Mouse (Mus musculus) forebrain, postnatal 0 days (tissue): ENCODE measurements around the gene Lbhd1. TPM values are rescaled to one million over a fixed set of nuclear protein-coding genes. Genes with fewer than 3 reads are reported as not detected.
"Not testable (repeated sequence)": the region's sequence is repeated elsewhere in the genome, so short reads cannot be mapped to it uniquely, and the experiment has no call there.

Experiments used
- ATAC-seq: fragments of 200-750 bp; cut with Nextera tagmentation; 2 replicates; pipeline ENCODE4 v1.8.0; 2017; ENCODE audit warnings: mild to moderate bottlenecking, moderate library complexity
- DNase-seq: peaks from one replicate; pipeline ENCODE4 v3.0.0-alpha.2; 2015
- H3K27ac ChIP-seq: fragments of 300-500 bp; sonication (generic); 2 replicates; pipeline ENCODE4 v1.5.1; 2014; ENCODE audit warnings: low read depth, mild to moderate bottlenecking, antibody characterized with exemption, low read length, moderate library complexity, mixed read lengths
- H3K27me3 ChIP-seq: fragments of 300-500 bp; sonication (generic); 2 replicates; pipeline ENCODE4 v1.6.1; 2014; ENCODE audit warnings: mild to moderate bottlenecking, low read length, mixed read lengths; ENCODE audit not compliant: insufficient read depth
- H3K36me3 ChIP-seq: fragments of 300-500 bp; sonication (generic); 2 replicates; pipeline ENCODE4 v1.6.1; 2014; ENCODE audit warnings: mild to moderate bottlenecking, moderate library complexity; ENCODE audit not compliant: insufficient read depth
- H3K4me1 ChIP-seq: fragments of 300-500 bp; sonication (generic); 2 replicates; pipeline ENCODE4 v1.6.1; 2014; ENCODE audit warnings: antibody characterized with exemption; ENCODE audit not compliant: insufficient read depth
- H3K4me2 ChIP-seq: fragments of 300-500 bp; sonication (generic); 2 replicates; pipeline ENCODE4 v1.6.1; 2014; ENCODE audit warnings: low read depth, mild to moderate bottlenecking, moderate library complexity
- H3K4me3 ChIP-seq: fragments of 300-500 bp; sonication (generic); 2 replicates; pipeline ENCODE4 v1.5.1; 2014; ENCODE audit warnings: low read depth, low read length, mixed read lengths
- H3K9ac ChIP-seq: fragments of 300-500 bp; sonication (generic); 2 replicates; pipeline ENCODE4 v1.6.1; 2014; ENCODE audit warnings: mild to moderate bottlenecking
- H3K9me3 ChIP-seq: fragments of 300-500 bp; sonication (generic); 2 replicates; pipeline ENCODE4 v1.6.1; 2016; ENCODE audit warnings: low read length
- CTCF ChIP-seq: sonication (generic); IDR thresholded peaks from 2 replicates; pipeline ENCODE4 v1.5.1; 2016; ENCODE audit warnings: antibody characterized with exemption, control low read depth, low read depth
- WGBS: fragments of 180-500 bp; shearing (Covaris S2); extraction: QIAGEN DNeasy Blood & Tissue Kit; methylation state at CpG from one replicate; pipeline ENCODE4 v1.1.7; 2014; 5-methylcytosine and 5-hydroxymethylcytosine counted together
- polyA plus RNA-seq: library from polyadenylated mRNA; unstranded; fragments of >200 nt; fragmentation: Nextera tagmentation; extraction: Ambion mirVana; gene quantifications from 2 replicates; pipeline ENCODE4 v1.2.1, GENCODE M21; 2015
- total RNA-seq: library from RNA; depleted of rRNA; stranded (reverse); fragments of >200 nt; gene quantifications from 2 replicates; pipeline ENCODE4 v1.2.3, GENCODE M21; 2014; rRNA removed

Lbhd1 gene
- total RNA-seq (5.0 and 7.2 TPM in 2 replicates), polyA plus RNA-seq (30.3 and 36.5 TPM in 2 replicates)

DNA sequence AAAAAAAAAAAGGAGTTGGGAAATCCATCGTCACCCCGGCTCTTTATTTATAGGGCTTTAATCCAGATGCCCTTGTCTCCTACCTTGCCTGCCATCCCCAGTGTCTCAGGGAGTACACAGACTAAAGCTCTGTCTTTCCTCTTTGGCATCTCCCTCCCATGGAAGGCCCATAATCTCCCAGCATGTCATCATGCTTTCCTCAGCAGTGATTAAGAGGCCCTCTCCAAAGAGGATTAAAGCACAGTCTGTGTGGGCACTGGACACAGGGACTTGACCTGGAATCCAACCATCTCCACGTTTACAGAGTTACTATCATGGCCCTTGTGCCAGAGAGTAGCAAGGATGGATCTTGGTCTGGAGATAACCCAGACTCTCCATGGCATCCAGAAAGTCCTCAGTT is at the start of gene Lbhd1, which contains the start of gene Gm49403:
TSS of gene Lbhd1 (plus strand) at position 117 of the 400 bp plus-strand sequence.
TSS of gene Gm49403 (plus strand) at position 315 of the 400 bp plus-strand sequence.
- TF ChIP-seq CTCF: no peak
- 72% methylated on average over 3 of the region's 3 CpGs for WGBS
- no peak for DNase-seq

DNA sequence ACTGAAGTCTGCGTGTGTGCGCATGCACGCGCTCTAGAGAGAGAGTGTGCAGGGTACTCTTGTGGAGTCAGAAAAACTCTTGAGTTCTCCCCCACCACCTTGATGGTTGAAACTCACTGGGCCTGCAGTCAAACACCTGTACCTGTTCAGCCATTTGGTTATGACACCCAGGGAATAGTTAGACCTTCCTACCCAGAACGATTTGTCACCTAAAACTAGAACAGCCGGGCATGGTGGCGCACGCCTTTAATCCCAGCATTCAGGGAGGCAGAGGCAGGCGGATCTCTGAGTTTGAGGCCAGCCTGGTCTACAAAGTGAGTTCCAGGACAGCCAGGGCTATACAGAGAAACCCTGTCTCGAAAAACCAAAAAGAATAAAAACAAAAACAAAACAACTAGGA is 47.2 kb upstream of the Lbhd1 start:
- H3K4me1 ChIP-seq, H3K4me3 ChIP-seq, H3K9me3 ChIP-seq, H3K9ac ChIP-seq, ATAC-seq, H3K27me3 ChIP-seq, DNase-seq: not testable (repeated sequence)
- 93% methylated on average over 10 of the region's 10 CpGs for WGBS
- H3K36me3 ChIP-seq: peaks cover 30% of the 10 kb centered on the region
- 0 out of 2 replicates have a peak overlapping the region, but pooled peaks have one; percentile 84 for H3K4me2 ChIP-seq
- peak overlapping the region; percentile 98; the same call in 1 of the 2 replicates for H3K27ac ChIP-seq

More for the DNA sequence above, at the start of gene Lbhd1, which contains the start of gene Gm49403:
- no peak for ATAC-seq
- H3K4me3 ChIP-seq: no peak within 1 kb of the TSS
- H3K9ac ChIP-seq: no peak within 1 kb of the TSS
- no peaks in the 10 kb centered on the region for H3K36me3 ChIP-seq
- no peak within 1 kb of the TSS for H3K27ac ChIP-seq
- H3K4me2 ChIP-seq: no peak within 1 kb of the TSS
- peaks cover 9% of the 10 kb centered on the region; the same call in 1 of the 2 replicates for H3K4me1 ChIP-seq
- no peaks in the 10 kb centered on the region for H3K27me3 ChIP-seq
- no peaks in the 10 kb centered on the region for H3K9me3 ChIP-seq

DNA sequence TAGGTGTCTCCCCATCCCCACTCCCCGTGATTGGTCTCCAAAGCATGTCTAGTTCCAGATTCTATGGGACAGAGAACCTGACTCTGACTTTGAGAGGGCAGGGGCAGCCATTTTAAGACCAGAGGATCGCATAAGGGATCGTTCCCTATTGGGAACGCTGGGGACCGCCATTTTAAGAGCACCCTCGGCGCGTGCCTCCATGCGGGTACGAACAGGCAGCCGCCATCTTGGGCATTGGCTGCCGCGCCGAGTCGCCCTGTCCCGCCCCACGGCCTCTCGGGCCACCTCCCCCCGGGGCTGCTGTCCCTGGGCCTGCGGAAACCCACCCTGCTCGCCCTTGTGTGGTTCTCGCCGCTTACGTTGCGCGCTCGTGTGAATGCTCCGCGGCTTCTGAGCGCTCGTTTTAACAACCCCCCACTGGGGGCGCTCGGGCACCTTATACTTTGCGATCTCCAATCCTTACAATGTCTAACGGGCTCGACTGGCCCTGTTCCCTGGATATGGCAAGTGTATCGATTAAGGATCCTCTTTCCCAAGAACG is 46.2 kb upstream of the Lbhd1 start, which contains the start of gene Bscl2:
TSS of gene Bscl2 (plus strand) at position 217 of the 541 bp plus-strand sequence.
- H3K4me1 ChIP-seq: peaks cover 5% of the 10 kb centered on the region
- peak within 1 kb of the TSS; percentile 84 for H3K4me2 ChIP-seq
- peak; percentile 72 for TF ChIP-seq CTCF
- peak within 1 kb of the TSS; percentile 98 for H3K27ac ChIP-seq
- peak within 1 kb of the TSS; percentile 72 for H3K4me3 ChIP-seq
- peak; percentile 79 for ATAC-seq
- H3K27me3 ChIP-seq: no peaks in the 10 kb centered on the region
- 1% methylated on average over 38 of the region's 38 CpGs for WGBS
- H3K9me3 ChIP-seq: no peaks in the 10 kb centered on the region
- peak within 1 kb of the TSS; percentile 97 for H3K9ac ChIP-seq
- DNase-seq: peak; percentile 95
- peaks cover 27% of the 10 kb centered on the region for H3K36me3 ChIP-seq

DNA sequence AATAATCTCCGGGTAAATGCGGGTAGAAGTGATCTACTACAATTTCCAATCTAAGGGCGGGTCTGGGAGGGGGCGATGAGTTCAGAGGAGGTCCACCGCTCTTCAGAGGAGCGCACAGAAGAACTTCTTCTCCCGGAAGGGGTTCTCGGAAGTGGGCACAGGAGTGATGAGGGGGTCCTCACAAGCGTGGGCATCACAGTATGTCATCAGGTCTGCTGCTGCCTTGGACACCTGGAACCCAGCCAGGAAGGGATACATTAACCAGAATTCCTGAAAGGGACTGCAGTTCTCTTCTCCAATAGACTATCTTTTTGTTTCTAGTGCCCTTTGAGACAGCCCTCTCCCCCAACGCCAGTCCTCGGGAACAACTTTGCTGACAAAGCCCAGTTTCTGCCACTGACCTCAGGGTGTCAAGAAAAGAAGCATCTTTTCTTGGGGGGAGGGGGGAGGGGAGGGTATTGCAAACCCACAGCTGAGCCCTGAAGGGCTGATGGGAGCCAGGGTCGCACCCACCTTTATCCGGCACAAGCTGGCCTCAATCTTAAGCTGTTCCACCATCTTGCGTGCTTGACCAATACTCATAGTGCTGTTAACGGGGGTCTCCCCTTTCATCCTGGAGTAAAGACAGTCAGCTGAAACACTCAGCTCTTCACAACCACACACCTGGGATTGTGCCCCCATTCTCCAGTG is 45.3 kb upstream of the Lbhd1 start:
- peaks cover 26% of the 10 kb centered on the region for H3K36me3 ChIP-seq
- ATAC-seq (peak; percentile 7), DNase-seq (peak; percentile 67)
- peak overlapping the region; percentile 97 for H3K9ac ChIP-seq
- WGBS: 8% methylated on average over 15 of the region's 15 CpGs
- no peaks in the 10 kb centered on the region for H3K27me3 ChIP-seq
- no peak for TF ChIP-seq CTCF
- H3K9me3 ChIP-seq: no peaks in the 10 kb centered on the region
- H3K4me1 ChIP-seq: peaks cover 5% of the 10 kb centered on the region
- peak overlapping the region; percentile 98 for H3K27ac ChIP-seq
- peak overlapping the region; percentile 72 for H3K4me3 ChIP-seq
- H3K4me2 ChIP-seq: peak overlapping the region; percentile 84

DNA sequence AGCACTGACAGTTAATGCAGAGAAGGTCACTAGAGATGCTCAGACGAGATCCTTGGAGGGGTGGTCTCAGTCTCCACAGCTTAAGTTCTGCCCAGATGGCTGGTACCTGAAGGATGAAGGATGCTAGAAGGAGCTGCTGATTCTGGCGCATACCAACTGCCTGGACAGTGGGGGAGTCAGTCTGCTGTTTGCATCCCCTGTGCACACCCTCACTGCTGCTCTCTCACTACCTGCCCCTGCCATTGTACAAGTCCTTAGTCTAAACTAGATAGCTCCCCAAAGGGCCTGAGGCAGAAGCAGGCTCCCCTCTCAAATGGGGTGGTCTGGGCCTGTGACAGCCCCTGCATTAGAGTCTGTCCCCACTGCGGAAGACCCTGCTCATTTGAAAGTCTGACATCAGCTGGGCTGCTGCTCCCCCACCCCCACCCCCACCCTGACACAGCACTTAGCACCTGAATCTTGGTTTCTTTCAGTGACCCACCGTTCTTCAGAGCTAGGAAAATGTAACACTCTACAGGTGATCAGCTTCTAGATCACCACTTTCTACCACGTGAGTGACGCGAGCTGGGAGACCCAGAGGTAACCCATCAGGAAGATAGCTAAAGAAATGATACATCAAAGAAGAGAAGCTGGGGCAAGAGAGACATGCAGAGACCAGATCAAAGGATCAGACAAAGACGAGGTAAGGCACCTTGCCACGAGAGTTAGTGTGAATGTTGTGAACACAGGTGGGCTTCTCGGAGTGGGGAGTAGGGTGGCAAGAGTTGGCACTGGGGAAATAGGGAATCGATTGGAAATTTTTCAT is 44.2 kb upstream of the Lbhd1 start, which contains the start of gene Gng3:
TSS of gene Gng3 (minus strand) at position 92 of the 805 bp plus-strand sequence.
- peak within 1 kb of the TSS; percentile 84 for H3K4me2 ChIP-seq
- no peaks in the 10 kb centered on the region for H3K9me3 ChIP-seq
- H3K36me3 ChIP-seq: peaks cover 21% of the 10 kb centered on the region
- peak; percentile 76 for ATAC-seq
- H3K4me3 ChIP-seq: peak within 1 kb of the TSS; percentile 72
- H3K4me1 ChIP-seq: peaks cover 5% of the 10 kb centered on the region
- no peak for TF ChIP-seq CTCF
- H3K9ac ChIP-seq: peak within 1 kb of the TSS; percentile 97
- peak; percentile 91 for DNase-seq
- WGBS: 23% methylated on average over 11 of the region's 11 CpGs
- no peaks in the 10 kb centered on the region for H3K27me3 ChIP-seq
- peak within 1 kb of the TSS; percentile 98 for H3K27ac ChIP-seq

DNA sequence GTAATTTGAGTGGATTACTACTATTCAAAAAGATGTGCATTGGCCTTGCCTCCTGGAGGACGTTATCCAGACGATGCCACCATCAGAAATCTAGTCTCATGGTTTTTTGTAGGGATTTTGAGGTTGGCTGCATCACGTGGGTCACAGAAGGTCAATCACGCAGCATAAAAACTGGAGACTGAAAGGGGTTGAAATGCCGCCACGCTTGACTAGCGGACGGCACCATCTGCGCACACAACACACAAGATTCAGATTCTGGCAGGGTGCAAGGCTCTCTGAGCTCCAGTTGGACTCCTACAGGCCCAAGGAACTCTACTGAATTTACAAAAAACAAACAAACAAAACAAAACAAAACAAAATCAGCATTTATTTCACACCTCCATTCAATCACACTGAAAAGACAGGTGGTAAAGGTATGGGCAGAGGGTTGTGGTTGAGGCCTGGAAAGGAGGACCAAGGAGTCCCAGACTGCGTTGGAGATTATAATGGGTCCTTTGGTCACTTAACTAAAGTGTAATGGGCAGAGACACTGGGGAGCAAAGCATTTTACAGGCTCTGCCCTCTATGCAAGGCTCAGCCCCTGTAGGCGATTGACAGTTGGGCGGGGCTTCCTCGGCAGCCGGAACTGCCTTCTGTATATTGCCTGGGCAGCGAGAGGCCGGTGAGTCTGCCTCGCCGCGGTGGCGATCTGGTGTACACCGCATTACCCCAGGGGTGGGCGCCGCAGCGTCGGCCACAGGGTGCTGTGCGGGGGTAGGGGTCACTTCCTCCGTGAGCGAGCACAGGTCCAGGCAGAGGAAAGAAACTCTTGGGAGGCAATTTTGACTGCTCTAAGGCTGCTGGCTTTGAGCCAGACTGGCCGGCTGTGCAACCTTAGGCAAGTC is 43.4 kb upstream of the Lbhd1 start:
- peak; percentile 64 for DNase-seq
- WGBS: 8% methylated on average over 29 of the region's 29 CpGs

More for the DNA sequence above, 43.4 kb upstream of the Lbhd1 start:
- no peak for TF ChIP-seq CTCF
- H3K27me3 ChIP-seq: no peaks in the 10 kb centered on the region
- H3K4me1 ChIP-seq: peaks cover 5% of the 10 kb centered on the region
- no peak for ATAC-seq
- H3K36me3 ChIP-seq: peaks cover 17% of the 10 kb centered on the region
- H3K4me3 ChIP-seq: peak overlapping the region; percentile 72
- peak overlapping the region; percentile 84 for H3K4me2 ChIP-seq
- peak overlapping the region; percentile 98 for H3K27ac ChIP-seq
- no peaks in the 10 kb centered on the region for H3K9me3 ChIP-seq
- peak overlapping the region; percentile 97 for H3K9ac ChIP-seq
